ENCODE assay signal across 19 mouse cellular contexts in the genomic region with DNA sequence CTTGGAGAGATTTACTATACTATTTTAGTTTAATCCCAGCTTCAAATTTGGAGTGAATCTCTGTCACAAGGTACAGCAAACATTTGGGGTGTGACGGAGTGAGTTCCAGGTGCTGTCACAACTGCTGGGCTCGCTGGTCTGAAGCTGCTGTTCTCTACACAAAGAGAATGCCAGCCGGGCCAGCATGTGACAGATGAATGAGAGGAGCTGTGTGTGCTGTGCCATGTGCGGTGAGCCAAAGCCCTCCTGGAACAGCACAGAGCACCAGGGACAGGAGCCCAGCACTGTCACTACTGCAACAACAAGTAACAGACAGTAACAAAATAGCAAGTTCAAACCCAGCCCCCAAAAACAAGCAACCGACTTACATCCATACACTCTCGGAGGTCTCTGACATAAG.
DNase-seq lines count a peak whose midpoint lies in the region; ATAC-seq and TF ChIP-seq lines count a peak whose summit lies in the region.
"Had no signal": no experiment of that assay in that cellular context is flagged by ENCODE, and none has a peak within 500 bp of the region (broad histone marks: within the 10 kb centered on the region; RNA-seq: fewer than 3 reads in every experiment).

No protein-coding gene starts in this region.

- H3K27me3 ChIP-seq in forebrain, embryonic 16.5 days (replicated peaks; ENCODE audit: control insufficient read depth, insufficient read depth, low read length) = no peaks in the 10 kb centered on the region
- no peaks in the 10 kb centered on the region for H3K27me3 ChIP-seq in forebrain, embryonic 10.5 days (ENCODE audit: poor library complexity, severe bottlenecking)
- no peaks in the 10 kb centered on the region for H3K27me3 ChIP-seq in hindbrain, postnatal 0 days (ENCODE audit: insufficient read depth, low read length)
- no peaks in the 10 kb centered on the region for H3K27me3 ChIP-seq in hindbrain, embryonic 13.5 days
- H3K27me3 ChIP-seq: heart, embryonic 15.5 days; hindbrain, embryonic 15.5 days; Patski had no signal

- DNase-seq in forebrain, embryonic 10.5 days (ENCODE audit: extremely low spot score, low spot score) = no peak
- DNase-seq in hindbrain, postnatal 0 days (ENCODE audit: low spot score) = no peak
- DNase-seq in brain, embryonic 14.5 days (ENCODE audit: low read depth) = peak; percentile 20
- peak; percentile 46 to 58 for DNase-seq in layer of hippocampus, postnatal 10 days (ENCODE audit: low spot score in 2 of 2)
- no peak for DNase-seq in urinary bladder, postnatal 25 days (ENCODE audit: low spot score)
- DNase-seq: adrenal gland, postnatal 14 days; cerebellum, adult 2 months; cerebellum, postnatal 10 days; gastrocnemius, postnatal 14 days; heart, adult 2 months; heart, postnatal 14 days had no signal

- no peak for TF ChIP-seq CTCF in hindbrain, postnatal 0 days (IDR thresholded peaks at IDR 0.05; ENCODE audit: low read depth)
- no peak for TF ChIP-seq CTCF in brain, embryonic 14.5 days (IDR thresholded peaks at IDR 0.05; ENCODE audit: borderline replicate concordance, extremely low read depth, insufficient read depth, insufficient read length)

- H3K9ac ChIP-seq in forebrain, embryonic 16.5 days (replicated peaks; ENCODE audit: low read depth, low read length) = no peak overlapping the region
- no peak overlapping the region for H3K9ac ChIP-seq in hindbrain, postnatal 0 days (replicated peaks; ENCODE audit: low read length)
- H3K9ac ChIP-seq in hindbrain, embryonic 13.5 days = no peak overlapping the region
- H3K9ac ChIP-seq: heart, embryonic 15.5 days; hindbrain, embryonic 15.5 days had no signal

- no peaks in the 10 kb centered on the region for H3K4me1 ChIP-seq in forebrain, embryonic 16.5 days (replicated peaks; ENCODE audit: control insufficient read depth, insufficient read depth, low read length)
- no peaks in the 10 kb centered on the region for H3K4me1 ChIP-seq in forebrain, embryonic 10.5 days
- H3K4me1 ChIP-seq in hindbrain, postnatal 0 days (ENCODE audit: insufficient read depth, low read length) = no peaks in the 10 kb centered on the region
- H3K4me1 ChIP-seq in hindbrain, embryonic 13.5 days (replicated peaks) = no peaks in the 10 kb centered on the region
- H3K4me1 ChIP-seq: embryonic facial prominence, embryonic 10.5 days; heart, embryonic 15.5 days; hindbrain, embryonic 15.5 days had no signal

- 64% methylated on average over 6 of the region's 6 CpGs for WGBS in forebrain, embryonic 16.5 days
- WGBS in forebrain, embryonic 10.5 days = 94% methylated on average over 6 of the region's 6 CpGs
- WGBS in hindbrain, postnatal 0 days = 65% methylated on average over 6 of the region's 6 CpGs
- WGBS in hindbrain, embryonic 13.5 days = 87% methylated on average over 6 of the region's 6 CpGs

- no peaks in the 10 kb centered on the region for H3K9me3 ChIP-seq in forebrain, embryonic 16.5 days (ENCODE audit: control insufficient read depth, low read length)
- H3K9me3 ChIP-seq in forebrain, embryonic 10.5 days = no peaks in the 10 kb centered on the region
- H3K9me3 ChIP-seq in hindbrain, postnatal 0 days (ENCODE audit: low read length) = no peaks in the 10 kb centered on the region
- no peaks in the 10 kb centered on the region for H3K9me3 ChIP-seq in hindbrain, embryonic 13.5 days
- H3K9me3 ChIP-seq: embryonic facial prominence, embryonic 10.5 days; heart, embryonic 15.5 days; hindbrain, embryonic 15.5 days had no signal

- TF ChIP-seq POLR2A in brain, embryonic 14.5 days (IDR thresholded peaks at IDR 0.05; ENCODE audit: borderline replicate concordance, extremely low read depth, insufficient read depth, insufficient read length, poor library complexity, severe bottlenecking) = no peak

- H3K4me2 ChIP-seq in forebrain, embryonic 16.5 days (ENCODE audit: low read length) = no peak overlapping the region
- H3K4me2 ChIP-seq in hindbrain, postnatal 0 days (ENCODE audit: low read depth, low read length) = no peak overlapping the region
- no peak overlapping the region for H3K4me2 ChIP-seq in hindbrain, embryonic 13.5 days
- H3K4me2 ChIP-seq: heart, embryonic 11.5 days; heart, embryonic 15.5 days; hindbrain, embryonic 15.5 days had no signal

- peak; percentile 60; the same call in 1 of the 2 replicates for ATAC-seq in forebrain, embryonic 16.5 days
- ATAC-seq in hindbrain, postnatal 0 days = no peak
- ATAC-seq in hindbrain, embryonic 13.5 days (ENCODE audit: low FRiP score) = no peak
- ATAC-seq: activated CD4-positive, CD25-positive, alpha-beta regulatory T cell, adult 4 months; Patski had no signal

- no peak overlapping the region for H3K4me3 ChIP-seq in forebrain, embryonic 16.5 days (replicated peaks; ENCODE audit: low read length)
- H3K4me3 ChIP-seq in forebrain, embryonic 10.5 days = no peak overlapping the region
- H3K4me3 ChIP-seq in hindbrain, postnatal 0 days (ENCODE audit: low read length) = no peak overlapping the region
- no peak overlapping the region for H3K4me3 ChIP-seq in hindbrain, embryonic 13.5 days
- H3K4me3 ChIP-seq: embryonic facial prominence, embryonic 10.5 days; heart, adult 2 months; heart, embryonic 15.5 days; hindbrain, embryonic 15.5 days had no signal

- no peak overlapping the region for H3K27ac ChIP-seq in forebrain, embryonic 16.5 days (ENCODE audit: low read length)
- H3K27ac ChIP-seq in forebrain, embryonic 10.5 days = no peak overlapping the region
- 0 out of 2 replicates have a peak overlapping the region, but pooled peaks have one; percentile 15 for H3K27ac ChIP-seq in hindbrain, postnatal 0 days
- H3K27ac ChIP-seq in hindbrain, embryonic 13.5 days = no peak overlapping the region
- H3K27ac ChIP-seq: embryonic facial prominence, embryonic 10.5 days; heart, adult 2 months; heart, embryonic 15.5 days; hindbrain, embryonic 15.5 days had no signal

- peaks cover 23% of the 10 kb centered on the region for H3K36me3 ChIP-seq in forebrain, embryonic 16.5 days (ENCODE audit: control insufficient read depth, insufficient read depth)
- H3K36me3 ChIP-seq in forebrain, embryonic 10.5 days (replicated peaks) = peaks cover 98% of the 10 kb centered on the region
- H3K36me3 ChIP-seq in hindbrain, postnatal 0 days (ENCODE audit: insufficient read depth, low read length) = peaks cover 49% of the 10 kb centered on the region
- peaks cover 80% of the 10 kb centered on the region for H3K36me3 ChIP-seq in hindbrain, embryonic 13.5 days

Comparison
In these comparisons a context has a peak if more than half of its experiments do, and no peak if none do; other contexts are left out.
1. DNase-seq: peak in brain, embryonic 14.5 days (single experiment) and layer of hippocampus, postnatal 10 days (2 of 2); none in forebrain, embryonic 10.5 days (single experiment), hindbrain, postnatal 0 days (single experiment) and urinary bladder, postnatal 25 days (single experiment).